Mouse (Mus musculus): ENCODE results near the gene Svep1.

Svep1 gene

GRCm38 (mm10) chr4:58169918-58170317, 36.7 kb downstream of the Svep1 start:
- no peak for DNase-seq

GRCm38 (mm10) chr4:58168366-58168765, 38.3 kb downstream of the Svep1 start:
- peak in 1 of 2 experiments; percentile 34 for DNase-seq

GRCm38 (mm10) chr4:58165711-58166110, 40.9 kb downstream of the Svep1 start:
- no peak for DNase-seq

- peak; percentile 87 to 88 for DNase-seq
These were observed 44.8 kb downstream of the Svep1 start for GRCm38 (mm10) chr4:58161901-58162300.

GRCm38 (mm10) chr4:58159564-58159963, 47.1 kb downstream of the Svep1 start:
- no peak for DNase-seq

GRCm38 (mm10) chr4:58150301-58150700, 56.4 kb downstream of the Svep1 start:
- DNase-seq, result peak; percentile 31 to 45

GRCm38 (mm10) chr4:58149186-58149585, 57.5 kb downstream of the Svep1 start:
- no peak for DNase-seq

- no peak for DNase-seq
These were observed 58.1 kb downstream of the Svep1 start for GRCm38 (mm10) chr4:58148547-58148946.

- peak; percentile 19 to 24 for DNase-seq
These were observed 60.0 kb downstream of the Svep1 start for GRCm38 (mm10) chr4:58146676-58147075.

GRCm38 (mm10) chr4:58139764-58140556, 66.7 kb downstream of the Svep1 start:
- no peak for DNase-seq

- no peak for DNase-seq
These were observed 67.4 kb downstream of the Svep1 start for GRCm38 (mm10) chr4:58139241-58139640.

- no peak for DNase-seq
These were observed 72.9 kb downstream of the Svep1 start for GRCm38 (mm10) chr4:58133610-58134309.

GRCm38 (mm10) chr4:58129844-58130243, 76.8 kb downstream of the Svep1 start:
- DNase-seq, result no peak

- DNase-seq, result no peak
These were observed 79.6 kb downstream of the Svep1 start for GRCm38 (mm10) chr4:58127024-58127423.

- DNase-seq, result no peak
These were observed 91.2 kb downstream of the Svep1 start for GRCm38 (mm10) chr4:58115452-58115851.

- DNase-seq, result no peak
These were observed 95.7 kb downstream of the Svep1 start for GRCm38 (mm10) chr4:58111008-58111407.

GRCm38 (mm10) chr4:58109793-58110192, 96.9 kb downstream of the Svep1 start:
- no peak for DNase-seq

GRCm38 (mm10) chr4:58108364-58108763, 98.3 kb downstream of the Svep1 start:
- no peak for DNase-seq

GRCm38 (mm10) chr4:58097732-58098131, 108.9 kb downstream of the Svep1 start:
- no peak for DNase-seq

GRCm38 (mm10) chr4:58086738-58087137, 119.9 kb downstream of the Svep1 start:
- no peak for DNase-seq

- no peak for DNase-seq
These were observed 120.5 kb downstream of the Svep1 start for GRCm38 (mm10) chr4:58086151-58086550.

- DNase-seq, result no peak
These were observed 121.3 kb downstream of the Svep1 start for GRCm38 (mm10) chr4:58085340-58085739.

- no peak for DNase-seq
These were observed 122.5 kb downstream of the Svep1 start for GRCm38 (mm10) chr4:58084155-58084554.

GRCm38 (mm10) chr4:58082588-58082987, 124.1 kb downstream of the Svep1 start:
- peak; percentile 72 to 73 for DNase-seq
